Mouse (Mus musculus) embryonic facial prominence, embryonic 14.5 days (tissue): ENCODE measurements around the gene Tmed1. TPM values are rescaled to one million over a fixed set of nuclear protein-coding genes. Genes with fewer than 3 reads are reported as not detected.
"Not testable (repeated sequence)": the region's sequence is repeated elsewhere in the genome, so short reads cannot be mapped to it uniquely, and the experiment has no call there.

Experiments used
- ATAC-seq: fragments of 200-750 bp; cut with Nextera tagmentation; 2 replicates; pipeline ENCODE4 v1.8.0; 2017; ENCODE audit warnings: low read depth, moderate number of reproducible peaks, moderate TSS enrichment
- DNase-seq: peaks from one replicate; pipeline ENCODE4 v3.0.0-alpha.2; 2015; ENCODE audit warnings: low spot score
- H3K27ac ChIP-seq: fragments of 300-500 bp; sonication (generic); replicated peaks from 2 replicates; pipeline ENCODE4 v1.5.1; 2014; ENCODE audit warnings: low read depth, mild to moderate bottlenecking, low read length, moderate library complexity
- H3K27me3 ChIP-seq: fragments of 300-500 bp; sonication (generic); replicated peaks from 2 replicates; pipeline ENCODE4 v1.6.1; 2014; ENCODE audit warnings: low read length; ENCODE audit not compliant: control insufficient read depth, insufficient read depth
- H3K36me3 ChIP-seq: fragments of 300-500 bp; sonication (generic); 2 replicates; pipeline ENCODE4 v1.6.1; 2014; ENCODE audit warnings: low read length, mixed read lengths; ENCODE audit not compliant: control insufficient read depth, insufficient read depth
- H3K4me1 ChIP-seq: fragments of 300-500 bp; sonication (generic); 2 replicates; pipeline ENCODE4 v1.6.1; 2014; ENCODE audit warnings: antibody characterized with exemption, low read length; ENCODE audit not compliant: control insufficient read depth, insufficient read depth
- H3K4me2 ChIP-seq: fragments of 300-500 bp; sonication (generic); 2 replicates; pipeline ENCODE4 v1.6.1; 2014; ENCODE audit warnings: low read depth, mild to moderate bottlenecking, low read length, moderate library complexity, mixed read lengths
- H3K4me3 ChIP-seq: fragments of 300-500 bp; sonication (generic); 2 replicates; pipeline ENCODE4 v1.5.1; 2014; ENCODE audit warnings: low read depth, mild to moderate bottlenecking, low read length
- H3K9ac ChIP-seq: fragments of 300-500 bp; sonication (generic); 2 replicates; pipeline ENCODE4 v1.6.1; 2014; ENCODE audit warnings: low read depth, mild to moderate bottlenecking, low read length, moderate library complexity, mixed read lengths
- H3K9me3 ChIP-seq: fragments of 300-500 bp; sonication (generic); 2 replicates; pipeline ENCODE4 v1.6.1; 2016; ENCODE audit warnings: low read length; ENCODE audit not compliant: control insufficient read depth
- WGBS: fragments of 180-500 bp; shearing (Covaris S2); extraction: QIAGEN DNeasy Blood & Tissue Kit; methylation state at CpG from one replicate; pipeline ENCODE4 v1.1.7; 2014; 5-methylcytosine and 5-hydroxymethylcytosine counted together
- polyA plus RNA-seq: library from polyadenylated mRNA; unstranded; fragments of >200 nt; fragmentation: Nextera tagmentation; extraction: Ambion mirVana; gene quantifications from 2 replicates; pipeline ENCODE4 v1.2.1, GENCODE M21; 2014

Tmed1 gene
- polyA plus RNA-seq, 1 experiment from 2014 or later = 103 TPM

DNA sequence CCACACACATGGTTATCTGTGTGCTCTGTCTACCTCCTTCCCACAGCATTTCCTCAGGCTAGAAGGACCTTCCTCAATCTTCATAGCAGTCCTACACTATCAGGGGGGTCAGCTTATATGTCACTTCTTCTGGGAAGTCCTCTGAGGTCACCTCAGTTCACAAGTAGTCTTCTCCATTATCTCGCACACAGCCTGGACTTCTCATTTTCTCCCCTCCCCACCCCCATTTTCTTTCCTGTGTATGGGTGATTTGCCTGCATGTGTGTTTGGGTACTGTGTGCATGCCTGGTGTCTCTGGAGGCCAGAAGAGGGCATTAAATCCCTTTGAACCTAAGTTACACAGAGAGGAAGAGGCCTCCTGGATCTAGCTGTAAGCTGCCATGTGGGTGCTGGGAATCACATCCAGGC is 17.9 kb upstream of the Tmed1 start:
- WGBS = 43% methylated on average over 1 of the region's 1 CpGs
- ATAC-seq = no peak
- Histone ChIP-seq H3K9me3 (no peaks in the 10 kb centered on the region), H3K27ac (no peak overlapping the region), H3K4me3 (no peak overlapping the region), H3K4me2 (no peak overlapping the region), H3K9ac (no peak overlapping the region), H3K36me3 (no peaks in the 10 kb centered on the region), H3K4me1 (0 out of 2 replicates have a peak, but pooled peaks cover 3% of the 10 kb centered on the region), H3K27me3 (no peaks in the 10 kb centered on the region)
- no peak for DNase-seq

DNA sequence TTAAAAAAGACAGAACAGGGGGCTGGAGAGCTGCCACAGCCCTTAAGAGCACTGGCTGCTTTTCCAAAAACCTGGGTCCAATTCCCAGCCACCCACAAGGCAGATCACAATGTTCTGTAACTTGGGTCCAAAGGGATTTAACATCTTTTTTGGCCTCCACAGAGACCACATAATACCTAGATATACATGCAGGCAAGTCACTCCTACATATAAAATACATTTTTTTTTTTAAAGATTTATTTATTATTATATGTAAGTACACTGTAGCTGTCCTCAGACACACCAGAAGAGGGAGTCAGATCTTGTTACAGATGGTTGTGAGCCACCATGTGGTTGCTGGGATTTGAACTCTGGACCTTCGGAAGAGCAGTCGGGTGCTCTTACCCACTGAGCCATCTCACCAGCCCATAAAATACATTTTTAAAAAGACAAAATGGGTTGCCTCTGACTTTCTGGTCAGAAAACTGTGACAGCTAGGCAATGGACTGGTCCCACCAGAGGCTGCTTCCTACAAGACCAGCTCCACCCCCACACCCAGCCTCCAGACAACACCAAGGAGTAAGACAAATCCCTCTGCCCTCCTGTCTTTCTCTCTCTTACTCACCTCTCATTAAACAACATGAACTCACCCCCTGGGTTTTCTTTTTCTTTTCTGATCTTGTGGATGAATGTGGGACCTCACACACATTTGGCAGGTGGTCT is 17.2 kb upstream of the Tmed1 start:
- Histone ChIP-seq H3K4me2 (no peak overlapping the region), H3K36me3 (no peaks in the 10 kb centered on the region), H3K4me3 (no peak overlapping the region), H3K4me1 (0 out of 2 replicates have a peak, but pooled peaks cover 3% of the 10 kb centered on the region), H3K27ac (no peak overlapping the region), H3K9me3 (no peaks in the 10 kb centered on the region), H3K27me3 (no peaks in the 10 kb centered on the region), H3K9ac (no peak overlapping the region)
- WGBS = 95% methylated on average over 2 of the region's 2 CpGs
- DNase-seq (no peak), ATAC-seq (no peak)

DNA sequence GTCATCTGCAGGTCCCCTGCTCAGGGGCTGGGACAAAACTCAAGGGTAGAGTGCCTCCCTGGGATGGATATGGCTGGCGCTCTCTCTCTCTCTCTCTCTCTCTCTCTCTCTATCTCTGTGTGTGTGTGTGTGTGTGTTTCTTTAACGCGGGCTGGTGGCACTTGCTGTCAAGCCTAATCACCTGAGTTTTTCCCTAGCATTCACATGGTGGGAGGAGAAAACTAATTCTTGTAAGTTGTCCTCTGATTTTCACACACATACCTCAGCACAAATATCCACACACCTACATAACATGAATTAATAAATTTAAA is 16.5 kb upstream of the Tmed1 start:
- 82% methylated on average over 3 of the region's 3 CpGs for WGBS
- Histone ChIP-seq H3K27ac (no peak overlapping the region), H3K27me3 (no peaks in the 10 kb centered on the region), H3K36me3 (no peaks in the 10 kb centered on the region), H3K4me2 (no peak overlapping the region), H3K4me3 (no peak overlapping the region), H3K4me1 (0 out of 2 replicates have a peak, but pooled peaks cover 3% of the 10 kb centered on the region), H3K9me3 (no peaks in the 10 kb centered on the region), H3K9ac (no peak overlapping the region)
- no peak for ATAC-seq
- DNase-seq = no peak

DNA sequence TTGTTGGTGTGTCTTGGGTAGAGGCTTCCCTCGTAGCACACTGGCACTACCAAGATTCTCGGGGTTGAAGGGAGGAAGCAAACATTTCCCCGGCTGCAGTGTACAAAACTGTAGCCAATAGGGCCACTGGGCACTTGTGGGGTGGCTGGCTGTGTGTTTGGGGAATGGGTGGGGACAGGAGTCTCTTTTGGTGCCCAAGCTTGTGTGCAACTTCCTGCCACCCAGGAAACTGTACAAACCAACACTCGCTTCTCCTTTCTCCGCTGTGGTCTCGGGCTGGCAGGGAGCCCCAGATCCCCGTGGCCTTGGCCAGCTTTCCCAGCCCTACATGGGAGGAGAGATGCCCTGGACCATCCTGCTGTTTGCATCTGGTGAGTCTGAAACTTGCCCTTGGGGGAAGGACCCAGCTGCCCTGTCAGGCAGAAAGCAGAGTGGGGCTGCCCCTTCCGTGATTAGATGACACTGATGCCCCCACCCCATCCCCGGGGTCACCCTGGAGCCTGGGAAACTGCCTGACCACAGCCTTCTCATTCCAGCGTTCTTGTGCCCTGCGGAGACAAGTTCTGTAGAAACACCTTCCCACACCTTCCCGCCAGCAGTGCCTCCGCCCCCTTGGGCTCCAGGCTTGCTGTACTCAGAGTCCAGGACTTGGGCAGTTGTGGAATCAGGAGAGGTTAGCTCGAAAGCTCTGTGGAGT is 16.0 kb upstream of the Tmed1 start, which contains the start of gene AB124611:
TSS of gene AB124611 (plus strand) at position 240 of the 697 bp plus-strand sequence.
- WGBS = 51% methylated on average over 14 of the region's 14 CpGs
- H3K9ac ChIP-seq = no peak within 1 kb of the TSS
- no peak for DNase-seq

DNA sequence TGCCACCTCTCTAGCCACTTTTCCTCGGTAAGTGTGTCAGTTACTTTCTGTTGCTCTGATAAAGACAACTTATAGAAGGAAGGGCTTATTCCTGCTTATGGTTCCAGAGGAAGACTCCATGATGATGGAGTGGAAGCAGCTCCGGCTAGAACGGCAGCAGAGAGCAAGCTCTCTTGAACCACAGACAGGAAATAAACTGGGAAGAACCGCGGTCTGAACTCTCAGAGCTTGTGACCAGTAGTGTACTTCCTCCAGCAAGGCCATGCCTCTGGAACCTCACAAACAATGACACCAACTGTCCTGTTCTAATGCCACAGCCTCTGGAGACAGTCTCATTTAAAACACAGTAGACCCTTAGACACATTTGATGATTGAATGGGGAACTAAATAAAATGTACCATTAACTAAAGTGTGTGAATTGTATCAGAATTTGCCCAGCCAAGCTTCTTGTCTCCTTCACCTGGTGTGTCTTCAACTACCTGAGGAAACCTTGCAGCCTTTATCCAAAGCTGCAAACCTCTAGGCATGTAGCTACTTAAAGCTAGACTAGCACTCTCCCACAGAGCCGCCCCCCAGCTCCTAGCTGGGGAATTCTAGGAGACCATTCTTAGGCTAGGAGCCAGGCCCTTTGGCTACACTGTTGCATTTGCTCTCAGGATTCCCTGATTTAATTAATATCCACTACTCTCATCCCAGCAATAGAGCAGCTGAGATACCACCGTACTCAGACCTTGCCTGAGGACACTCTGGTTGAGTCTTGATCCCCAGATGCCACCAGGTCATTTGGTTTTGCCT is 15.3 kb upstream of the Tmed1 start:
- WGBS = 70% methylated on average over 7 of the region's 7 CpGs
- no peaks in the 10 kb centered on the region for H3K9me3 ChIP-seq

More for the DNA sequence above, 16.0 kb upstream of the Tmed1 start, which contains the start of gene AB124611:
- H3K4me3 ChIP-seq = no peak within 1 kb of the TSS
- no peak for ATAC-seq
- 0 out of 2 replicates have a peak within 1 kb of the TSS, but pooled peaks have one; percentile 10 for H3K27ac ChIP-seq
- H3K9me3 ChIP-seq = no peaks in the 10 kb centered on the region
- no peak within 1 kb of the TSS for H3K4me2 ChIP-seq
- 0 out of 2 replicates have a peak, but pooled peaks cover 3% of the 10 kb centered on the region for H3K4me1 ChIP-seq
- no peaks in the 10 kb centered on the region for H3K27me3 ChIP-seq
- H3K36me3 ChIP-seq = no peaks in the 10 kb centered on the region

DNA sequence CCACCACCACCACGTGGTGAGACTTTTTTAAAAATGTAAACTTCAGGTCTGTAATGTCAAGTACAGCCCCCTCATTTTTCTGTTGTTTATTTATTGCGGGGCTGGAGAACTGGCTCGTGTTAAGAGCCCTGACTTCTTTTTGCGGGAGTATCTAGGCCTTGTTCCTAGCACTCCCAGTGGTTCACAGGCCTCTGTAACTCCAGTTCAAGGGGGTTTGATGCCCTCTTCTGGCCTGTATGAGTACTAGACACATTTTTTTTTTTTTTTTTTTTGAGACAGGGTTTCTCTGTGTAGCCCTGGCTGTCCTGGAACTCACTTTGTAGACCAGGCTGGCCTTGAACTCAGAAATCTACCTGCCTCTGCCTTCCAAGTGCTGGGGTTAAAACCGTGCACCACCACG is 8.6 kb upstream of the Tmed1 start:
- H3K4me3 ChIP-seq, H3K36me3 ChIP-seq, H3K4me2 ChIP-seq, H3K9ac ChIP-seq, H3K27me3 ChIP-seq, ATAC-seq, H3K4me1 ChIP-seq, H3K27ac ChIP-seq, H3K9me3 ChIP-seq, DNase-seq: not testable (repeated sequence)
- WGBS = 82% methylated on average over 6 of the region's 6 CpGs

More for the DNA sequence above, 15.3 kb upstream of the Tmed1 start:
- Histone ChIP-seq H3K9ac (no peak overlapping the region), H3K4me1 (0 out of 2 replicates have a peak, but pooled peaks cover 3% of the 10 kb centered on the region), H3K4me3 (no peak overlapping the region), H3K36me3 (no peaks in the 10 kb centered on the region), H3K4me2 (no peak overlapping the region), H3K27ac (0 out of 2 replicates have a peak overlapping the region, but pooled peaks have one; percentile 10), H3K27me3 (no peaks in the 10 kb centered on the region)
- DNase-seq (no peak), ATAC-seq (no peak)

DNA sequence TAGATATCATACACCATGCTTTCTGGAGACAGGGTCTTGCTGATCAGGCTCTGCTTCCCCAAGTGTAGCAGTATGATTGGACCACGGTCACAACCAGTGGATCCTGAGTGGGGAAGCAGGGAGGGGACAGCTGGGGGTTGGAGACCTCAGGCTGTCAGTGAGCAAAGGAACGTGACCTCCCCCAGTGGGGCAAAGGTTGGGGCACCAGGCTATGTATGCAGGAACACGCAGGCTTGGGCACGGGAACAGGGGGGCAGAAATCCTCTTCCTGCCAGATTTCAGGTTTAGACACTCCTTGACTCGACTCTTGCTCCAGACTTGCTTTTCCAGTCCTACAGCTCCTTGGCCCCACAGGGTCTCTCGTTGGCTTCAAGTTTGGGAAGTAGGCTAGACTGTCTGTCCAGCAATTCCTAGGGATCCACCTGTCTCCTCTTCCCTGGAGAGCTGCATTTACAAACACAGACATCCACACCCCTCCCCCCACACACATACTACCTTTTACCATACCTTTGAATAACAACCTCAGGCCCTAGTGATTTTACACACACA is 8.0 kb upstream of the Tmed1 start:
- 61% methylated on average over 6 of the region's 6 CpGs for WGBS

DNA sequence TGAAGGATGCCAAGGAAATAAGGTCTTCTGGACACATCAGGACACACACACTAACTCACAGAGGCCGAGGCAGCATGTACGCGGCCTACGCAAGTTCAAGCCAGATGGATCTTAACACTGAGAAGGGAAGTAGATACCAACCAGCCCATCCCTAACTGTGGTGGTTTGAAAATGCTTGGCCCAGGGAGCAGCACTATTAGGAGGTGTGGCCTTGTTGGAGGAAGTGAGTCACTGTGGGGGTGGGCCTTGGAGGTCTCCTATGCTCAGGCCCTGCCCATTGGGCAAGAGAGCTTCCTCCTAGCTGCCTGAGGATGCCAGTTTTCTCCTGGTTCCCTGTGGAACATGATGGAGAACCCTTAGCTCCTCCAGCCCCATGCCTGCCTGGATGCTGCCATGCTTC is 3.4 kb upstream of the Tmed1 start:
- no peaks in the 10 kb centered on the region for H3K27me3 ChIP-seq

More for the DNA sequence above, 8.0 kb upstream of the Tmed1 start:
- H3K27me3 ChIP-seq = no peaks in the 10 kb centered on the region
- H3K4me3 ChIP-seq = no peak overlapping the region
- no peak overlapping the region for H3K4me2 ChIP-seq
- H3K36me3 ChIP-seq = no peaks in the 10 kb centered on the region
- H3K9me3 ChIP-seq = no peaks in the 10 kb centered on the region
- no peaks in the 10 kb centered on the region for H3K4me1 ChIP-seq
- H3K9ac ChIP-seq = no peak overlapping the region
- no peak overlapping the region for H3K27ac ChIP-seq
- peak; percentile 37; the same call in 1 of the 2 replicates for ATAC-seq
- peak; percentile 39 for DNase-seq

More for the DNA sequence above, 3.4 kb upstream of the Tmed1 start:
- DNase-seq = no peak
- WGBS = 89% methylated on average over 4 of the region's 4 CpGs
- H3K9me3 ChIP-seq = no peaks in the 10 kb centered on the region
- no peak overlapping the region for H3K9ac ChIP-seq
- H3K27ac ChIP-seq = no peak overlapping the region
- peaks cover 8% of the 10 kb centered on the region for H3K4me1 ChIP-seq
- no peak overlapping the region for H3K4me2 ChIP-seq
- peaks cover 7% of the 10 kb centered on the region for H3K36me3 ChIP-seq
- H3K4me3 ChIP-seq = no peak overlapping the region
- ATAC-seq = no peak
